Comparison of ENCODE assay signal across 9 mouse cellular contexts in genomic region chr1:119119863-119120569, GRCm38 (mm10).
DNase-seq lines count a peak whose midpoint lies in the region; ATAC-seq and TF ChIP-seq lines count a peak whose summit lies in the region.
"Had no signal": no experiment of that assay in that cellular context is flagged by ENCODE, and none has a peak within 500 bp of the region (broad histone marks: within the 10 kb centered on the region; RNA-seq: fewer than 3 reads in every experiment).

No protein-coding gene starts in this region.

- intact Hi-C loops in gastrocnemius, adult 2 months (cut with DNase I), result no loop called here

- DNase-seq in adrenal gland, adult (ENCODE audit: inconsistent age in 2 of 2, low spot score in 1 of 2), result peak; percentile 35 to 69
- DNase-seq in adrenal gland, postnatal 4 days (ENCODE audit: low spot score in 2 of 2), result no peak
- DNase-seq in lung, adult 18-20 months, result peak; percentile 14 to 20
- no peak for DNase-seq in lung, adult 2 months
- DNase-seq in embryo, embryonic 9.5 days (ENCODE audit: extremely low spot score), result peak; percentile 15
- DNase-seq in gastrocnemius, adult 2 months, result no peak
- DNase-seq in frontal cortex, postnatal 25 days (ENCODE audit: low spot score in 2 of 2), result no peak

- no peaks in the 10 kb centered on the region for H3K4me1 ChIP-seq in lung, adult 2 months (ENCODE audit: control insufficient read depth, insufficient read depth, low read length)
- H3K4me1 ChIP-seq: lung, embryonic 15.5 days had no signal

- 44% methylated on average over 8 of the region's 8 CpGs for WGBS in lung, adult 2 months

- ATAC-seq in megakaryocyte-erythroid progenitor cell, adult 5-6 weeks (replicated peaks; ENCODE audit: low FRiP score, low TSS enrichment, poor library complexity, severe bottlenecking), result 0 out of 2 replicates have a peak, but pooled peaks have one; percentile 34

- no peak overlapping the region for H3K4me3 ChIP-seq in lung, adult 2 months (replicated peaks; ENCODE audit: extremely low read depth, low read depth, low read length)
- no peak overlapping the region for H3K4me3 ChIP-seq in gastrocnemius, adult 2 months
- H3K4me3 ChIP-seq: lung, embryonic 15.5 days had no signal

- no peak for TF ChIP-seq CTCF in lung, adult 2 months (IDR thresholded peaks at IDR 0.05; ENCODE audit: insufficient read depth, low read length)
- TF ChIP-seq CTCF in gastrocnemius, adult 2 months (IDR thresholded peaks at IDR 0.05), result no peak

- no peak overlapping the region for H3K27ac ChIP-seq in gastrocnemius, adult 2 months
- H3K27ac ChIP-seq: lung, embryonic 15.5 days had no signal

- TF ChIP-seq POLR2A in lung, adult 2 months (IDR thresholded peaks at IDR 0.05; ENCODE audit: borderline replicate concordance, extremely low read depth, low read depth, low read length), result no peak

Comparison
In these comparisons a context has a peak if more than half of its experiments do, and no peak if none do; other contexts are left out.
1. DNase-seq: peak in adrenal gland, adult (2 of 2), lung, adult 18-20 months (2 of 2) and embryo, embryonic 9.5 days (single experiment); none in adrenal gland, postnatal 4 days (0 of 2), lung, adult 2 months (single experiment), gastrocnemius, adult 2 months (single experiment) and frontal cortex, postnatal 25 days (0 of 2).